Mouse (Mus musculus): ENCODE data around the gene Gm5565. TPM values are rescaled to one million over a fixed set of nuclear protein-coding genes. Genes with fewer than 3 reads are reported as not detected.

The Gm5565 gene
- not detected for polyA plus RNA-seq (2017; shearing (Covaris generic))

GRCm38 (mm10) chr5:146160439-146160838, at the start of gene Gm5565:
Gene Gm5565, minus strand, starts transcription at chr5:146160539.

GRCm38 (mm10) chr5:146185204-146185603, 24.9 kb upstream of the Gm5565 start, which contains the start of gene 1700001J03Rik:
Gene 1700001J03Rik, minus strand, starts transcription at chr5:146185304.

GRCm38 (mm10) chr5:146170621-146171020, 10.3 kb upstream of the Gm5565 start, which contains the start of gene Gm6309:
Gene Gm6309, minus strand, starts transcription at chr5:146170721.

Other genes starting within 250 kb of the Gm5565 start
- gene Cyp3a25, start 150.9 kb downstream of the Gm5565 start, polyA plus RNA-seq (2017; shearing (Covaris generic)), result not detected
- gene Cyp3a59, start 81.3 kb downstream of the Gm5565 start, polyA plus RNA-seq (2017; shearing (Covaris generic)), result not detected
- not detected for gene Gm6309, start 10.2 kb upstream of the Gm5565 start, polyA plus RNA-seq (2017; shearing (Covaris generic))
- not detected for gene 1700001J03Rik, start 24.8 kb upstream of the Gm5565 start, polyA plus RNA-seq (2017; shearing (Covaris generic))
- 76.1 TPM for gene Rnf6, start 61.0 kb upstream of the Gm5565 start, polyA plus RNA-seq (2017; shearing (Covaris generic))
- 14.2 TPM for gene Cdk8, start 70.7 kb upstream of the Gm5565 start, polyA plus RNA-seq (2017; shearing (Covaris generic))
- gene Wasf3, start 224.4 kb upstream of the Gm5565 start, polyA plus RNA-seq (2017; shearing (Covaris generic)), result 0.10 TPM

Data from effector memory CD4-positive, alpha-beta T cell, adult 7 months (primary cell).